Mouse (Mus musculus) spleen, adult 2 months (tissue): ENCODE measurements around the gene Lbhd1.
A peak's percentile ranks its signal among the peaks of the same experiment; 100 is the strongest.

Experiments used
- CTCF ChIP-seq: fragments of 200-500 bp; IDR thresholded peaks from 2 replicates; pipeline ENCODE4 v1.5.1; 2011; ENCODE audit warnings: mild to moderate bottlenecking, inconsistent platforms; ENCODE audit not compliant: insufficient read depth, insufficient read length, insufficient replicate concordance; ENCODE audit errors: extremely low read depth
- POLR2A ChIP-seq: fragments of 200-500 bp; IDR thresholded peaks from 2 replicates; pipeline ENCODE4 v1.6.1; 2011; ENCODE audit warnings: low read depth, low read length, inconsistent platforms

DNA sequence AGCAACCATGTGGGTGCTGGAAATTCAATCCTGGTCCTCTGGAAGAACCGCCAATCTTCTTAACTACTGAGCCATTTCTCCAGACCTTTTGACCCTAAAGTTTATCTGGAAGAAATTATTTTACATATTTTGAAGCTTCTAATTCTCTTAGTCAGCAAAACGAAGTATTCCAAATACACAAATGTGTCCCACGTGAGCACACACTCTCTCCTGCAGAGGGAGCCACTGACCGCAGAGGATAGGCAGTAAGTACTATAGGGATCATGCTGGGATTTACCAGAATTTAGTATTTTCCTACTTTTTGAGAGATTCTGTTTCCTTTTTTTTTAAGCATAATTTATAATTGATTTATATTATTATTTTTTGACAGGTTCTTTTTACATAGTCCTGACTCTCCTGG is 25.8 kb upstream of the Lbhd1 start:
- TF ChIP-seq CTCF: peak; percentile 43; the same call in 1 of the 2 replicates
- TF ChIP-seq POLR2A: no peak
